Mouse (Mus musculus) small intestine, adult 2 months (tissue): Measurements from ENCODE around the gene Sept1. TPM values are rescaled to one million over a fixed set of nuclear protein-coding genes. Genes with fewer than 3 reads are reported as not detected.

Source experiments
- H3K27ac ChIP-seq: fragments of 200-500 bp; 2 replicates; pipeline ENCODE4 v1.5.1; 2012; ENCODE audit warnings: low read depth, low read length, control low read depth, inconsistent platforms; ENCODE audit not compliant: insufficient read depth
- H3K27me3 ChIP-seq: fragments of 200-500 bp; 2 replicates; pipeline ENCODE4 v1.6.1; 2012; ENCODE audit warnings: mild to moderate bottlenecking, moderate library complexity, low read length, inconsistent platforms; ENCODE audit not compliant: control insufficient read depth, insufficient read depth
- H3K36me3 ChIP-seq: fragments of 200-500 bp; 2 replicates; pipeline ENCODE4 v1.6.1; 2012; ENCODE audit warnings: mild to moderate bottlenecking, low read length, control low read depth, inconsistent platforms; ENCODE audit not compliant: control insufficient read depth, insufficient read depth
- H3K4me1 ChIP-seq: fragments of 200-500 bp; 2 replicates; pipeline ENCODE4 v1.6.1; 2012; ENCODE audit warnings: low read length, inconsistent platforms, mixed read lengths; ENCODE audit not compliant: control insufficient read depth, insufficient read depth, insufficient read length
- H3K4me3 ChIP-seq: fragments of 200-500 bp; 2 replicates; pipeline ENCODE4 v1.5.1; 2012; ENCODE audit warnings: low read depth, mild to moderate bottlenecking, control low read depth, inconsistent platforms, low read length, moderate library complexity
- CTCF ChIP-seq: fragments of 200-500 bp; IDR thresholded peaks from 2 replicates; pipeline ENCODE4 v1.5.1; 2012; ENCODE audit warnings: low read depth, mild to moderate bottlenecking, control low read depth, inconsistent platforms, low read length, moderate library complexity, mixed read lengths; ENCODE audit not compliant: insufficient replicate concordance, insufficient read length; ENCODE audit errors: extremely low read depth
- POLR2A ChIP-seq: fragments of 200-500 bp; IDR thresholded peaks from 2 replicates; pipeline ENCODE4 v1.6.1; 2012; ENCODE audit warnings: low read depth, mild to moderate bottlenecking, control low read depth, inconsistent platforms, low read length, moderate library complexity
- WGBS: fragments of 180-500 bp; shearing (Covaris S2); methylation state at CpG from one replicate; pipeline ENCODE4 v1.1.7; 2018; 5-methylcytosine and 5-hydroxymethylcytosine counted together
- polyA plus RNA-seq: library from polyadenylated mRNA; depleted of rRNA; stranded (reverse); fragments of >200 nt; gene quantifications from 2 replicates; pipeline ENCODE4 v1.2.3, GENCODE M21; 2012

Gene Sept1
- polyA plus RNA-seq, 1 experiment = 34.1 TPM

- WGBS = 1% methylated on average over 39 of the region's 39 CpGs
- Histone ChIP-seq H3K4me1 (peaks cover 23% of the 10 kb centered on the region), H3K4me3 (peak within 1 kb of the TSS; percentile 90), H3K36me3 (peaks cover 9% of the 10 kb centered on the region; the same call in 1 of the 2 replicates), H3K27ac (peak within 1 kb of the TSS; percentile 50), H3K27me3 (no peaks in the 10 kb centered on the region)
- TF ChIP-seq POLR2A (peak; percentile 99), CTCF (no peak)
Observed at GRCm38 (mm10) chr7:127273925-127274789, 41.2 kb upstream of the Sept1 start, which contains the start of gene Sephs2. Gene Sephs2 (minus strand): TSS chr7:127274055.

GRCm38 (mm10) chr7:127273118-127273923 lies 40.4 kb upstream of the Sept1 start:
- H3K4me3 ChIP-seq = peak overlapping the region; percentile 90
- no peaks in the 10 kb centered on the region for H3K27me3 ChIP-seq
- TF ChIP-seq CTCF (no peak), POLR2A (no peak)
- WGBS = 4% methylated on average over 49 of the region's 50 CpGs
- peaks cover 18% of the 10 kb centered on the region for H3K4me1 ChIP-seq
- peaks cover 13% of the 10 kb centered on the region; the same call in 1 of the 2 replicates for H3K36me3 ChIP-seq
- H3K27ac ChIP-seq = peak overlapping the region; percentile 50

GRCm38 (mm10) chr7:127272566-127272965 lies 39.6 kb upstream of the Sept1 start:
- H3K36me3 ChIP-seq = peaks cover 13% of the 10 kb centered on the region; the same call in 1 of the 2 replicates
- peaks cover 12% of the 10 kb centered on the region for H3K4me1 ChIP-seq
- no peak for TF ChIP-seq CTCF
- no peak for TF ChIP-seq POLR2A
- WGBS = 45% methylated on average over 15 of the region's 15 CpGs
- H3K27me3 ChIP-seq = no peaks in the 10 kb centered on the region
- H3K4me3 ChIP-seq = peak overlapping the region; percentile 90
- peak overlapping the region; percentile 50 for H3K27ac ChIP-seq

GRCm38 (mm10) chr7:127271093-127271492 lies 38.2 kb upstream of the Sept1 start:
- Histone ChIP-seq H3K4me3 (peak overlapping the region; percentile 47), H3K27me3 (no peaks in the 10 kb centered on the region), H3K4me1 (peaks cover 5% of the 10 kb centered on the region), H3K27ac (peak overlapping the region; percentile 95), H3K36me3 (peaks cover 13% of the 10 kb centered on the region; the same call in 1 of the 2 replicates)
- 42% methylated on average over 4 of the region's 4 CpGs for WGBS
- TF ChIP-seq CTCF = no peak
- TF ChIP-seq POLR2A = no peak

- H3K4me3 ChIP-seq = no peak overlapping the region
- TF ChIP-seq CTCF = no peak
- TF ChIP-seq POLR2A = no peak
- peaks cover 13% of the 10 kb centered on the region; the same call in 1 of the 2 replicates for H3K36me3 ChIP-seq
- H3K27ac ChIP-seq = peak overlapping the region; percentile 95
- no peaks in the 10 kb centered on the region for H3K27me3 ChIP-seq
- peaks cover 5% of the 10 kb centered on the region for H3K4me1 ChIP-seq
- whole genome bisulfite sequencing = 19% methylated on average over 5 of the region's 5 CpGs
Observed at GRCm38 (mm10) chr7:127270666-127271065, 37.7 kb upstream of the Sept1 start.

- peaks cover 13% of the 10 kb centered on the region; the same call in 1 of the 2 replicates for H3K36me3 ChIP-seq
- WGBS = 40% methylated on average over 2 of the region's 2 CpGs
- TF ChIP-seq POLR2A (no peak), CTCF (no peak)
- H3K27me3 ChIP-seq = no peaks in the 10 kb centered on the region
- peak overlapping the region; percentile 74 for H3K27ac ChIP-seq
- no peak overlapping the region for H3K4me3 ChIP-seq
- H3K4me1 ChIP-seq = peaks cover 5% of the 10 kb centered on the region
Observed at GRCm38 (mm10) chr7:127270256-127270655, 37.3 kb upstream of the Sept1 start.

- Histone ChIP-seq H3K36me3 (0 out of 2 replicates have a peak, but pooled peaks cover 1% of the 10 kb centered on the region), H3K4me3 (no peak overlapping the region), H3K4me1 (peaks cover 9% of the 10 kb centered on the region; the same call in 1 of the 2 replicates), H3K27ac (no peak overlapping the region), H3K27me3 (no peaks in the 10 kb centered on the region)
- 93% methylated on average over 3 of the region's 3 CpGs for WGBS
- TF ChIP-seq POLR2A (no peak), CTCF (no peak)
Observed at GRCm38 (mm10) chr7:127263526-127263925, 30.6 kb upstream of the Sept1 start.
